Mouse (Mus musculus) myocyte (in vitro differentiated cells): Measurements from ENCODE around the gene Klrg2. TPM values are rescaled to one million over a fixed set of nuclear protein-coding genes. Genes with fewer than 3 reads are reported as not detected.

Experiments
- H3K27me3 ChIP-seq: one replicate; pipeline ENCODE4 v1.6.1; 2011; ENCODE audit not compliant: control insufficient read depth, insufficient read depth, insufficient read length
- H3K36me3 ChIP-seq: one replicate; pipeline ENCODE4 v1.6.1; 2011; ENCODE audit not compliant: control insufficient read depth, insufficient read depth
- H3K4me2 ChIP-seq: one replicate; pipeline ENCODE4 v1.6.1; 2011; ENCODE audit warnings: low read depth, control low read depth
- H3K4me3 ChIP-seq: one replicate; pipeline ENCODE4 v1.5.1; 2011; ENCODE audit warnings: mild to moderate bottlenecking, control low read depth, moderate library complexity
- H3K79me2 ChIP-seq: one replicate; pipeline ENCODE4 v1.6.1; 2011; ENCODE audit not compliant: control insufficient read depth, insufficient read depth
- H3ac ChIP-seq: one replicate; pipeline ENCODE4 v1.6.1; 2011; ENCODE audit not compliant: control insufficient read depth, insufficient read length
- CEBPB ChIP-seq: IDR thresholded peaks from 2 replicates; pipeline ENCODE4 v1.6.1; 2011; ENCODE audit warnings: mild to moderate bottlenecking, moderate library complexity; ENCODE audit not compliant: poor library complexity, insufficient read depth, severe bottlenecking
- E2F4 ChIP-seq: IDR thresholded peaks from one replicate; pipeline ENCODE4 v1.6.1; 2011; ENCODE audit warnings: mild to moderate bottlenecking, control low read depth, moderate library complexity; ENCODE audit not compliant: insufficient read depth
- MAX ChIP-seq: IDR thresholded peaks from one replicate; pipeline ENCODE4 v1.6.1; 2011; ENCODE audit warnings: low read depth, mild to moderate bottlenecking, control low read depth
- MYOD1 ChIP-seq, 3 experiments: IDR thresholded peaks; one replicate each; pipeline ENCODE4 v1.6.1; 2011; ENCODE audit warnings: control low read depth in 2 of 3, low read depth in 2 of 3, mild to moderate bottlenecking in 2 of 3, moderate library complexity in 1 of 3; ENCODE audit not compliant: insufficient read length in 2 of 3, control insufficient read depth in 1 of 3
- MYOG ChIP-seq, 3 experiments: IDR thresholded peaks; one replicate each; pipeline ENCODE4 v1.6.1; 2011; ENCODE audit warnings: control low read depth in 2 of 3, low read depth in 2 of 3, mild to moderate bottlenecking in 2 of 3; ENCODE audit not compliant: insufficient read length in 2 of 3, control insufficient read depth in 1 of 3, insufficient read depth in 1 of 3
- POLR2A ChIP-seq: IDR thresholded peaks from one replicate; pipeline ENCODE4 v1.6.1; 2011; ENCODE audit warnings: low read depth, mild to moderate bottlenecking, control low read depth, moderate library complexity; ENCODE audit not compliant: insufficient read length
- POLR2AphosphoS2 ChIP-seq: IDR thresholded peaks from one replicate; pipeline ENCODE4 v1.6.1; 2011; ENCODE audit warnings: low read depth, control low read depth; ENCODE audit not compliant: insufficient read length
- REST ChIP-seq: IDR thresholded peaks from one replicate; pipeline ENCODE4 v1.6.1; 2011; ENCODE audit warnings: mild to moderate bottlenecking, control low read depth, moderate library complexity; ENCODE audit not compliant: insufficient read depth, insufficient read length
- SRF ChIP-seq: IDR thresholded peaks from one replicate; pipeline ENCODE4 v1.6.1; 2011; ENCODE audit warnings: low read depth; ENCODE audit not compliant: control insufficient read depth, insufficient read length
- TCF12 ChIP-seq: IDR thresholded peaks from one replicate; pipeline ENCODE4 v1.6.1; 2011; ENCODE audit warnings: mild to moderate bottlenecking, control low read depth; ENCODE audit not compliant: poor library complexity, insufficient read depth, severe bottlenecking
- TCF3 ChIP-seq: IDR thresholded peaks from one replicate; pipeline ENCODE4 v1.6.1; 2011; ENCODE audit warnings: low read depth, control low read depth; ENCODE audit not compliant: insufficient read length
- USF1 ChIP-seq: IDR thresholded peaks from one replicate; pipeline ENCODE4 v1.6.1; 2011; ENCODE audit warnings: low read depth, mild to moderate bottlenecking, control low read depth, moderate library complexity
- polyA plus RNA-seq: library from polyadenylated mRNA; unstranded; fragments of >200 nt; fragmentation: generic; extraction: Trizol; gene quantifications from one replicate; pipeline ENCODE4 v1.2.1, GENCODE M21; 2012; ENCODE audit warnings: missing spikeins

Klrg2 gene
- polyA plus RNA-seq, 1 experiment: 1.7 TPM

GRCm38 (mm10) chr6:38640401-38640800, 3.4 kb upstream of the Klrg2 start:
- no peak overlapping the region for H3ac ChIP-seq
- H3K79me2 ChIP-seq: no peaks in the 10 kb centered on the region
- no peak overlapping the region for H3K4me3 ChIP-seq
- H3K27me3 ChIP-seq: no peaks in the 10 kb centered on the region
- no peaks in the 10 kb centered on the region for H3K36me3 ChIP-seq
- TF ChIP-seq REST (no peak), MYOD1 (IDR thresholded peaks at IDR 0.05; ENCODE audit: control insufficient read depth in 1 of 3, insufficient read length in 2 of 3, low read depth in 2 of 3) (no peak), POLR2AphosphoS2 (no peak), E2F4 (no peak), SRF (no peak), MAX (no peak), USF1 (no peak), MYOG (IDR thresholded peaks at IDR 0.05; ENCODE audit: control insufficient read depth in 1 of 3, insufficient read depth in 1 of 3, insufficient read length in 2 of 3, low read depth in 2 of 3) (no peak), TCF3 (no peak), TCF12 (no peak), POLR2A (no peak), CEBPB (no peak)
- H3K4me2 ChIP-seq: no peak overlapping the region

- Histone ChIP-seq H3K4me2 (peak overlapping the region; percentile 52), H3K36me3 (no peaks in the 10 kb centered on the region), H3K79me2 (no peaks in the 10 kb centered on the region), H3ac (peak overlapping the region; percentile 58), H3K4me3 (peak overlapping the region; percentile 21), H3K27me3 (no peaks in the 10 kb centered on the region)
- peak in 1 of 3 experiments; percentile 3 for TF ChIP-seq MYOG (IDR thresholded peaks at IDR 0.05; ENCODE audit: control insufficient read depth in 1 of 3, insufficient read depth in 1 of 3, insufficient read length in 2 of 3, low read depth in 2 of 3)
- TF ChIP-seq REST: no peak
Measured at GRCm38 (mm10) chr6:38635941-38636851, 846 bp downstream of the Klrg2 start.

- H3K27me3 ChIP-seq: no peaks in the 10 kb centered on the region
- no peak overlapping the region for H3ac ChIP-seq
- no peaks in the 10 kb centered on the region for H3K79me2 ChIP-seq
- no peak overlapping the region for H3K4me3 ChIP-seq
- H3K4me2 ChIP-seq: no peak overlapping the region
- no peak for TF ChIP-seq REST
- TF ChIP-seq E2F4: no peak
- TF ChIP-seq MYOG (IDR thresholded peaks at IDR 0.05; ENCODE audit: control insufficient read depth in 1 of 3, insufficient read depth in 1 of 3, insufficient read length in 2 of 3, low read depth in 2 of 3): no peak
- TF ChIP-seq POLR2A: no peak
- TF ChIP-seq USF1: no peak
- no peak for TF ChIP-seq SRF
- no peak for TF ChIP-seq CEBPB
- no peak for TF ChIP-seq TCF3
- no peaks in the 10 kb centered on the region for H3K36me3 ChIP-seq
Measured at GRCm38 (mm10) chr6:38634461-38634860, 2.6 kb downstream of the Klrg2 start.

- no peak overlapping the region for H3K4me2 ChIP-seq
- no peaks in the 10 kb centered on the region for H3K36me3 ChIP-seq
- no peaks in the 10 kb centered on the region for H3K79me2 ChIP-seq
- no peaks in the 10 kb centered on the region for H3K27me3 ChIP-seq
- H3ac ChIP-seq: no peak overlapping the region
- TF ChIP-seq MYOG (IDR thresholded peaks at IDR 0.05; ENCODE audit: control insufficient read depth in 1 of 3, insufficient read depth in 1 of 3, insufficient read length in 2 of 3, low read depth in 2 of 3): no peak
- no peak for TF ChIP-seq SRF
- no peak overlapping the region for H3K4me3 ChIP-seq
Measured at GRCm38 (mm10) chr6:38632826-38633225, 4.2 kb downstream of the Klrg2 start.

DNA sequence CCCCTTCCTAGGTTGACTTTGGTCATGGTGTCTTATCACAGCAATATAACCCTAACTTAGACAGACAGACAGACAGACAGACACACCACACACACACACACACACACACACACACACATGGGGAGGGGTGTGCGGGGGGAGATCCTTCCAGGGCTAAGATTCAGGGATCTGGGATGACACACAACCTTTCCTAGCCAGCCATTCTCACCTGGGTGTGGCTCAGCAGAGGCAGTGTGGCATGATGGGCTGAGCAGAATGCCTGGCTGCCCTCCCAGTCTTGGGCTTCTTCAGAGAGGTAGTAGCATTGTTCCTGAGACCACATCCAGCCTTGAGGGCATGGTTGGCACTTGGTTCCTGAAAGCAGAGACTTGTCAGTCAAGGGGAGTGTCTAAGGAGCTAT, 7.5 kb downstream of the Klrg2 start:
- H3K4me2 ChIP-seq: no peak overlapping the region
- TF ChIP-seq MYOD1 (IDR thresholded peaks at IDR 0.05; ENCODE audit: control insufficient read depth in 1 of 3, insufficient read length in 2 of 3, low read depth in 2 of 3): no peak
- TF ChIP-seq TCF3: no peak
- TF ChIP-seq POLR2AphosphoS2: no peak
- no peak for TF ChIP-seq REST
- TF ChIP-seq USF1: no peak
- TF ChIP-seq CEBPB: no peak
- no peak for TF ChIP-seq SRF
- TF ChIP-seq POLR2A: no peak
- no peak overlapping the region for H3ac ChIP-seq
- peaks cover 5% of the 10 kb centered on the region for H3K36me3 ChIP-seq
- H3K79me2 ChIP-seq: no peaks in the 10 kb centered on the region
- H3K4me3 ChIP-seq: no peak overlapping the region
- no peaks in the 10 kb centered on the region for H3K27me3 ChIP-seq
